Mouse (Mus musculus) embryonic stem cell, embryonic (primary cell): ENCODE data around the gene Tmprss4.

ENCODE experiments used
- CTCF ChIA-PET, 4 experiments: fragments of 300-600 bp in 2 of 4; fragments of 350-600 bp in 2 of 4; sonication (Branson Sonifier 250); formaldehyde crosslinking; loops; one replicate each; lab custom pipeline; 2022; ENCODE audit warnings: inconsistent platforms in 2 of 4; lab: Charles Lee
- POLR2A ChIA-PET, 4 experiments: fragments of 300-600 bp in 2 of 4; fragments of 350-600 bp in 2 of 4; sonication (Branson Sonifier 250); formaldehyde crosslinking; loops; one replicate each; lab custom pipeline; 2022; ENCODE audit warnings: antibody characterized with exemption in 4 of 4, inconsistent platforms in 1 of 4; lab: Charles Lee

Gene Tmprss4

DNA sequence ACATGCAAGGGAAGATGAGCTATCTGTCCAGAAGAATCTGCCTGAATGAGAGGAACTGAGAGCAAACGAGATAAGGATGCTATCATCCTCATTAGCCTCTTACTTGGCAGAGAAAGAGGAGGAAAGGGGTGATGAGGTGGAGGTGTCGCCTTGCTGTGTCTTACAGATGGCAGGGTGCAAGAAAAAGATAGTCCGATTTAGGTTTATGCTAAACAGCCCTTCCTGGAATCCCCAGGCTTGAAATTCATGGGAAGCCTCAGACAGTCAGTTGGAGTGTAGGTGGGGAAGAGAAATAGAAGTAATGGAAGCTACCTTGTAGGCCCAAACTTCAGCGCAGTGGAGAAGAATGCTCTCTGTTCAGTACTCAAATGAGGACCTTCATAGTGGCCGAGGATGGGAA, 36.0 kb downstream of the Tmprss4 start:
- POLR2A ChIA-PET, result interaction anchor here in 1 of 4 experiments (0.8 kb wide), 1 partner anchor 28 kb away, joined by 3 read pairs; no protein-coding TSS in a partner anchor
- CTCF ChIA-PET, result interaction anchor here in 2 of 4 experiments (0.6 to 0.7 kb wide), 2 partner anchors 43 to 245 kb away, joined by 3 read pairs; no protein-coding TSS in a partner anchor

DNA sequence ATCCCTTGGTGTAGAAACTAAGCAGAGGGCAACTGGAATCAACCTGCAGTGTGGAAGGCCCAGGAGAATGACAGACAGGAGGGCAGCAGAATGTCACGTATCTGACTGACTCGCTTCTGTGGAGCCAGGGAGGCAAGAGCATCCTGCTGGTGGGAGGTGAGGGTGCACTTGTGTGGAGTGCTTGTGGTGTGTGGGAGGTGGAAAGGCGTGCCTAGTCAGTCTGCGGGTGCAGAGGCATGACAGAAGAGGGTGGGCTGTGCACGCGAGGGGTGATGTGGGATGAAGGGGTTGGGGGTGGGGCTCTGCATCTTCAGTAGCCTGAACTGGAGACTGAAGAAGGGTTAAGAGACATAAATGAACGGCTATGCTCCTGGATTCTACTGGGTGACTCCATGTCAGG, 50.5 kb downstream of the Tmprss4 start:
- POLR2A ChIA-PET, result no interaction called here
- CTCF ChIA-PET, result no interaction called here

GRCm38 (mm10) chr9:45150933-45151332, 53.0 kb downstream of the Tmprss4 start:
- POLR2A ChIA-PET, result interaction anchor here in 2 of 4 experiments (0.5 to 1.0 kb wide), 2 partner anchors 44 to 242 kb away, joined by 3 read pairs; no protein-coding TSS in a partner anchor
- CTCF ChIA-PET, result interaction anchor here in 1 of 4 experiments (1.0 kb wide), 1 partner anchor 29 kb away, joined by 3 read pairs; no protein-coding TSS in a partner anchor

DNA sequence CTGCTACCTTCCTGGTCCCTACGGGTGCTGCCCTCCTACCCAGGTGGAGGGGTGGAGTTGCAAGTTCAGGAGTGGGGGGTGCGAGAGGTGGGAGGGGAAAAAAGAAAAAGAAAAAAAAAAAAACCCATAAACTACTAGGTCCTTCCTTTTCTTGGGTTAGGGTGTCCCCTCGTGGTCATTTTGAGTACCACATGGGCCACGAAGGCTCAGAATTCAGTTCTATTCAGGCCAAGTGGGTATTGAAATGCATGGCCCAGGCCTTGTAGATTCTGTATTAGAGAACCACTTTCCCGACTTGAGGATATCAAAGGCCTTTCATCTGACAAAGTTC, 57.7 kb downstream of the Tmprss4 start:
- ChIA-PET POLR2A (interaction anchor here in 2 of 4 experiments (0.8 to 1.5 kb wide), 5 partner anchors 10 to 146 kb away, joined by 3 to 6 read pairs (median 3); no protein-coding TSS in a partner anchor), CTCF (interaction anchor here (0.6 to 3.4 kb wide), 19 partner anchors 12 to 638 kb away, joined by 3 to 26 read pairs (median 5); partner anchors contain the start of genes Atp5l (in 2 of the 4) and Ube4a (in 1 of the 4))

GRCm38 (mm10) chr9:45145533-45146266, 58.2 kb downstream of the Tmprss4 start:
- ChIA-PET POLR2A (interaction anchor here in 3 of 4 experiments (0.7 to 1.5 kb wide), 8 partner anchors 10 to 244 kb away, joined by 3 to 9 read pairs (median 4); no protein-coding TSS in a partner anchor), CTCF (interaction anchor here (0.5 to 3.4 kb wide), 31 partner anchors 10 to 1071 kb away, joined by 3 to 26 read pairs (median 5); partner anchors contain the start of genes Atp5l (in 2 of the 4) and Ube4a (in 1 of the 4))

GRCm38 (mm10) chr9:45142686-45143085, 61.2 kb downstream of the Tmprss4 start:
- POLR2A ChIA-PET, result no interaction called here
- CTCF ChIA-PET, result interaction anchor here in 1 of 4 experiments (0.6 kb wide), 1 partner anchor 487 kb away, joined by 3 read pairs; no protein-coding TSS in a partner anchor

GRCm38 (mm10) chr9:45140945-45141344, 62.9 kb downstream of the Tmprss4 start:
- CTCF ChIA-PET, result interaction anchor here in 1 of 4 experiments (0.9 kb wide), 1 partner anchor 19 kb away, joined by 3 read pairs; no protein-coding TSS in a partner anchor
- POLR2A ChIA-PET, result interaction anchor here in 1 of 4 experiments (0.7 kb wide), 1 partner anchor 95 kb away, joined by 3 read pairs; no protein-coding TSS in a partner anchor

DNA sequence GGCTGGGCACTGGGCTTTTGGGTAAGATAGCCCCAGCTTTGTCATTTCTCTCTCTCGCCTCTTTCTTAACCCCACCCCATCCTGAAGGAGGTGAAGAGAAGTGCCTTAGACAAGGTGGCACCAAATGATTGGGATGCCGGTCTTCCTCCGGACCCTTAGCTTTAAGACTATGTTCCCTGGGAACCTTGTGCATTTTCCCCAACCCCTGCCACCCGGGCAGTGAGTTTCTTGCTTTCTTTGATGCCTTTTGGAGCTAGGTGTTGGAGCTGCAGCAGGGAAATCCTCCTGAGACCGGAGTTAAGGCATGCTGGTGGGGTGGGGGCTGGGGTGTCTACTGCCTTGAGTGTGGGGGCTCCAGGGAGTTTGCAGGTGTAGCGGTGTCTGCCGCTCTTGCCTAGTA, 64.8 kb downstream of the Tmprss4 start:
- ChIA-PET POLR2A (interaction anchor here in 2 of 4 experiments (0.6 to 2.4 kb wide), 5 partner anchors 10 to 372 kb away, joined by 3 to 9 read pairs (median 4); partner anchors contain the start of genes Arcn1 (in 1 of the 2) and Ift46 (in 1 of the 2)), CTCF (interaction anchor here (0.6 to 2.1 kb wide), 6 partner anchors 16 to 483 kb away, joined by 3 to 14 read pairs (median 4); no protein-coding TSS in a partner anchor)

- CTCF ChIA-PET, result interaction anchor here (0.5 to 2.1 kb wide), 8 partner anchors 16 to 483 kb away, joined by 3 to 14 read pairs (median 4); no protein-coding TSS in a partner anchor
- POLR2A ChIA-PET, result interaction anchor here in 2 of 4 experiments (0.6 to 2.4 kb wide), 5 partner anchors 10 to 371 kb away, joined by 3 to 9 read pairs (median 4); partner anchors contain the start of genes Arcn1 (in 1 of the 2) and Ift46 (in 1 of the 2)
Measured at GRCm38 (mm10) chr9:45138191-45139032, 65.5 kb downstream of the Tmprss4 start, which contains the start of gene Scn4b. Scn4b (plus strand) TSS chr9:45138395.

GRCm38 (mm10) chr9:45136442-45137169, 67.3 kb downstream of the Tmprss4 start:
- ChIA-PET CTCF (interaction anchor here in 3 of 4 experiments (0.6 to 4.1 kb wide), 5 partner anchors 9 to 276 kb away, joined by 3 to 32 read pairs (median 3); no protein-coding TSS in a partner anchor), POLR2A (interaction anchor here in 3 of 4 experiments (0.7 to 2.8 kb wide), 3 partner anchors 9 to 14 kb away, joined by 3 to 11 read pairs (median 3); no protein-coding TSS in a partner anchor)

DNA sequence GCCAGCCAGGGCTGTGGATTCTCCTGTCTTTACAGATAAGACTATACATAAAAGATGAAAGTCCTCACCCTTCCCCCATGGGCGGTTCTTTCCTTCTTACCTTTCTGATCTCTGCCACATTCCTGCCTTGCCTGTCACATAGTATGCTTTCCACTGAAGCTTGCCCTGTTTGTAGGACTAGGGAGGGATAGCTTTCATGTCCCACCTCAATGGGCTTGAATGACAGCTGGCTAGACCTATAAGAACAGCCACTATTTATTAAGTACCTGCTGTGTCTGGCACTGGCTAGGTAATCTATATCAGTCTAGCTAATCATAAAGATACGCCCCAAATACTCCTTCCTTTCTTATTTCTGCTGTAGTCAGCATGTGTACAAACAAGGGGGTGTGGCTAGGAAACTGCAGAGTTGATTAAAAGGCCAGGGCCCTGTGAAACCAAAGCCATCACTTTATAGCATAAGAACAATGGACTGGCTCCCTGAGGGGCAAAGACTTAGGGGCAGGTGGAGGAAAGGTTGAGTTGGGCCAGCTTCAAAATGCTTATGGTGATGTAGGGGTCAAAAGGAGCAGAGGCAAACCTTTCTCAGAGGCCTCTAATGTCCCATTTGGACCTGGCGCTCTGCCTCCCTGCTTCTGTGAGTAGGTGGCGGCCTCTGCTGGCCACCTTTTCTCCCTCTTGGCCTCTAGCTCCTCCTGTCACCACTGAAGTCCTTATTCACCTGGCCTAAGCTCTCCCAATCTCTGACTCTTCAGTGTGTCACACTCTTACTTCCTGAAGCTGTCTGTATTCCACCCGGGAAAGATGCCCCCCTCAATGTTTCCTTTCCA, 70.2 kb downstream of the Tmprss4 start:
- CTCF ChIA-PET, result interaction anchor here (0.6 to 4.1 kb wide), 37 partner anchors 8 to 679 kb away, joined by 3 to 60 read pairs (median 5); partner anchors contain the start of genes Mpzl3 (in 1 of the 4), Scn2b (in 1 of the 4), Ube4a (in 1 of the 4) and Upk2 (in 1 of the 4)
- POLR2A ChIA-PET, result interaction anchor here in 3 of 4 experiments (0.6 to 2.8 kb wide), 8 partner anchors 11 to 366 kb away, joined by 3 to 11 read pairs (median 3); partner anchors contain the start of genes Arcn1 (in 1 of the 3) and Ift46 (in 1 of the 3)

DNA sequence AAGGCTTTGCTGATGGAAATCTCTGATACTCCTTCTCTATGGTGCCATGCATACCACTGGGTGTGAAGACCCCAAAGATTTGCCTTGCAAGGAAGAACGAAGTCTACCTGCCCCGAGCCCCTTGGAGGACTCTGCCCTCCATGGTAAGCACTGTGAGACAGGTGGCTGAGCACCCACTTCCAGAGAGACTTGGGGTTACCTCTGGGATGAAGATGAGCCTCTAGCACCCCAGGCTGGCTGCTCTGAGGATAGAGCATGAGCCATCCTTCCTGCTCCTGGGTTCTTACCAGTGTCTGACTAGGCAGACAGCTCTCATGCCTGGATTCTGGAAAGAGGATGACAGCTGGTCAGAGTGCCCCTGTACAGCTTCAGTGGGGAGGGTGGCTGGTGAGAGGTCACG, 73.8 kb downstream of the Tmprss4 start:
- POLR2A ChIA-PET, result interaction anchor here in 1 of 4 experiments (0.8 kb wide), 1 partner anchor 75 kb away, joined by 4 read pairs; the partner anchor contains the start of gene Mpzl3
- CTCF ChIA-PET, result no interaction called here

DNA sequence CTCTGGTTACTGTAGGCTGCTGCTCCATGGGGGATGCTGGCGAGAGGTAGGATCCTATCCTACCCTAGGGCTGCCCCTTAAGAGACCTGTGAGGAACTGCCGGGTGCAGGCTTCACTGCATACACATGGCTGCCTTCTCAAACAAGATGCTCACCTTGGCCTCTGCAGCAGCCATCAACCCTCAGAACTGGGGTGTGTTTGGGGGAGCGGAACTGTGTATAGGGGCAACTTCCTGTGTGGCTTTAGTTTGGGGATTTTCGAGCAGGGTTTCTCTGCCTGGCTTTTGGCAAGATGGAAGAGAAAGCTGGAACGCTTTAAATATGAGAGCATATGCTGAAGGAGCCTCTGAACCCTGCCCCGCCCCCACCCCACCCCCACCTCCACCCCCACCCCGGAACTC, 77.0 kb downstream of the Tmprss4 start:
- POLR2A ChIA-PET, result interaction anchor here in 1 of 4 experiments (0.6 kb wide), 1 partner anchor 74 kb away, joined by 8 read pairs; no protein-coding TSS in a partner anchor
- CTCF ChIA-PET, result no interaction called here

GRCm38 (mm10) chr9:45125211-45125610, 78.7 kb downstream of the Tmprss4 start:
- POLR2A ChIA-PET, result interaction anchor here in 1 of 4 experiments (0.5 to 0.6 kb wide), 2 partner anchors 9 to 11 kb away, joined by 3 read pairs; no protein-coding TSS in a partner anchor
- CTCF ChIA-PET, result interaction anchor here in 1 of 4 experiments (0.6 to 1.2 kb wide), 2 partner anchors 9 to 475 kb away, joined by 5 to 6 read pairs; no protein-coding TSS in a partner anchor
